Mouse (Mus musculus): ENCODE results near the gene Szrd1.

DNA sequence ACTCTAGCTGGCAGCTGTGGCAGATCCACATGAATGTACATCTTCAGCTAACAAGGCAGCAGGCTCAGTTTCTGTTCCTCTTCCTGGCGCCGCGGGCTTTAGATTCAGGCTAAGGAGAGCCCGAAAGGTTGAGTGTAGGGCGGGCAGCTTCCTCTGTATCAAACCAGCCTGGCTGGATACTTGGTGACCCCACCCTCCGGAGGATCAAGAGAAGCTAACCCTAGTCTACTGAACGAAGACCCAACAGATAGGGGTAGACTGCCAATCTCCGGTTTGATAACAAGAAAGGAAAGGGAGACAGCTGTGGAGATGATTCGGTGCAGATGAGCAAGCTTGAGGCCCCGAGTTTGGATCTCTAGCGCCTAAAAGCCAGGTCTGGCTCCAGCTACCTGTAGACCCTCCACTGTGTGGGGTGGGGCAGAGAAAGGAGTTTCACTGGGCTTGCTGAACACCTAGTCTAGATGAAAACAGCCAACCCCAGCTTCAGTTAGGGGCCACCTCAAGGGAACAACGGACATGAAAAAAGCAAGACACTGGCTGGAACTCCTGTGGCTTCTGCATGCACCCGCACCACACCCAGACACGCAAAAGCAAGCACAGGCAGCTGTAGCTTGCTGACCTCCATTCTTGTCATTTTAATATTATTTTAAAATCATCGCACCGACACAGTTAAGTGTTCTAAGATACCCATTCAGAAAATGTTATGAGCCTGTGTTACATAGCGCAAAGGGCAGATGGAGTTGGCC, 62.6 kb downstream of the Szrd1 start:
- no peak for TF ChIP-seq CTCF (IDR thresholded peaks at IDR 0.05; ENCODE audit: borderline replicate concordance, insufficient read depth, low read length)
- TF ChIP-seq POLR2A (IDR thresholded peaks at IDR 0.05; ENCODE audit: low read depth, low read length) = no peak

All from embryonic fibroblast, embryonic 13.5 days (primary cell).